Mouse (Mus musculus): Measurements from ENCODE around the gene Runx3. TPM values are rescaled to one million over a fixed set of nuclear protein-coding genes. Genes with fewer than 3 reads are reported as not detected.

The Runx3 gene
- polyA plus RNA-seq (2014; fragmentation: Nextera tagmentation; extraction: Ambion mirVana), result 0.19 and 0.20 TPM in 2 replicates

GRCm38 (mm10) chr4:135120342-135121100, at the start of gene Runx3:
Gene Runx3, plus strand, starts transcription at chr4:135120652.
- DNase-seq (ENCODE audit: low spot score), result no peak
- 82% methylated on average over 18 of the region's 18 CpGs for WGBS
- Histone ChIP-seq H3K4me2 (ENCODE audit: low read length) (no peak within 1 kb of the TSS), H3K9ac (ENCODE audit: low read length) (no peak within 1 kb of the TSS), H3K36me3 (ENCODE audit: control insufficient read depth, insufficient read depth, low read length) (no peaks in the 10 kb centered on the region), H3K27me3 (replicated peaks; ENCODE audit: control insufficient read depth, insufficient read depth, low read length) (no peaks in the 10 kb centered on the region), H3K4me3 (ENCODE audit: low read depth, low read length) (no peak within 1 kb of the TSS), H3K27ac (ENCODE audit: low read depth) (no peak within 1 kb of the TSS), H3K9me3 (ENCODE audit: control insufficient read depth, low read length) (no peaks in the 10 kb centered on the region), H3K4me1 (replicated peaks; ENCODE audit: control insufficient read depth, insufficient read depth, low read length) (no peaks in the 10 kb centered on the region)
- no peak for ATAC-seq (replicated peaks; ENCODE audit: low FRiP score, low TSS enrichment, low read depth)

- H3K4me3 ChIP-seq (ENCODE audit: low read depth, low read length), result no peak overlapping the region
- no peaks in the 10 kb centered on the region for H3K4me1 ChIP-seq (replicated peaks; ENCODE audit: control insufficient read depth, insufficient read depth, low read length)
- H3K27me3 ChIP-seq (replicated peaks; ENCODE audit: control insufficient read depth, insufficient read depth, low read length), result no peaks in the 10 kb centered on the region
- no peaks in the 10 kb centered on the region for H3K9me3 ChIP-seq (ENCODE audit: control insufficient read depth, low read length)
- no peak overlapping the region for H3K4me2 ChIP-seq (ENCODE audit: low read length)
- WGBS, result 86% methylated on average over 6 of the region's 6 CpGs
- no peak overlapping the region for H3K9ac ChIP-seq (ENCODE audit: low read length)
- no peak for ATAC-seq (replicated peaks; ENCODE audit: low FRiP score, low TSS enrichment, low read depth)
- H3K27ac ChIP-seq (ENCODE audit: low read depth), result no peak overlapping the region
- no peak for DNase-seq (ENCODE audit: low spot score)
- H3K36me3 ChIP-seq (ENCODE audit: control insufficient read depth, insufficient read depth, low read length), result no peaks in the 10 kb centered on the region
These were observed 47.8 kb upstream of the Runx3 start for GRCm38 (mm10) chr4:135072671-135073070.

DNA sequence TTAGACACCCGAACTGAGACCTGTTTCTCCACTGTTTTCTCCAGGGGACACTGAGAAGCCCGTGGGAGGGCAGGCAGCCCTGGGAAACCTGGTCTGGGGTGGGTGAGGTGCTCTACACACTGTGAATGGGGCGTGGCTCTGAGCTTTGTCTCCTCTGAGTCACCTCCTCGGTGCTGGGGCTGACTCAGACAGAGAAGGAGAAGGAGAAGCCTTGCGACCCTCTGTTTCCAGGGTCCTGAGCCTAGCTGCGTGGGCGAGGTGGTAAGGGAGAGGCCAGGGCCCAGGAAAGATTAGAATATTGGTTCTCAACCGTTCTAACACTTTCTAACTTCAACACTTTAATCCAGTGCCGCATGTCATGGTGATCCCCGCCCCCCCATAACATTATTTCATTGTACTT, 46.9 kb upstream of the Runx3 start:
- no peak overlapping the region for H3K4me2 ChIP-seq (ENCODE audit: low read length)
- no peaks in the 10 kb centered on the region for H3K36me3 ChIP-seq (ENCODE audit: control insufficient read depth, insufficient read depth, low read length)
- no peaks in the 10 kb centered on the region for H3K27me3 ChIP-seq (replicated peaks; ENCODE audit: control insufficient read depth, insufficient read depth, low read length)
- H3K4me1 ChIP-seq (replicated peaks; ENCODE audit: control insufficient read depth, insufficient read depth, low read length), result no peaks in the 10 kb centered on the region
- 61% methylated on average over 10 of the region's 10 CpGs for WGBS
- no peak overlapping the region for H3K9ac ChIP-seq (ENCODE audit: low read length)
- no peak for ATAC-seq (replicated peaks; ENCODE audit: low FRiP score, low TSS enrichment, low read depth)
- no peak overlapping the region for H3K4me3 ChIP-seq (ENCODE audit: low read depth, low read length)
- no peak overlapping the region for H3K27ac ChIP-seq (ENCODE audit: low read depth)
- no peaks in the 10 kb centered on the region for H3K9me3 ChIP-seq (ENCODE audit: control insufficient read depth, low read length)
- no peak for DNase-seq (ENCODE audit: low spot score)

DNA sequence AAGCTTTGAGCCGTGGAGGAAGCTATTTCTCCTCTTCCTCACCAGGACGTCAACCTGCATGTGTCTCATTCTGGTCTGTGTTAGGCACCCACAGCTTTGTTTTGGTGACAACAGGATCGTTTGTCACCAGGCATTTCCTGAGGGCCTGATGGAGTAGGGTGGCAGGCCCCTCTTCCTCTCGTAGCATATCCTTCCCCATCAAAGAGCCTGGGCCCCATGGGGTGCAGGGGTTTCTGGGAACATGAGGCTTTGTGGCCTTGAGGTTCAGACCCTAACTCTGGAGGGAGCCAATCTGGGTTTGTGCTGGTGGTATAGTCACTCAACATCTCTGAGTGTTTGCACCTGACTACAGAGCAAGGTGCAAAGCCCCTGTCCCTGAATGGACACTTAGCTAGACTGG, 45.8 kb upstream of the Runx3 start:
- no peak for DNase-seq (ENCODE audit: low spot score)
- no peak for ATAC-seq (replicated peaks; ENCODE audit: low FRiP score, low TSS enrichment, low read depth)

GRCm38 (mm10) chr4:135075360-135075759, 45.1 kb upstream of the Runx3 start:
- H3K9me3 ChIP-seq (ENCODE audit: control insufficient read depth, low read length), result no peaks in the 10 kb centered on the region
- H3K27ac ChIP-seq (ENCODE audit: low read depth), result no peak overlapping the region
- no peak overlapping the region for H3K4me3 ChIP-seq (ENCODE audit: low read depth, low read length)
- no peaks in the 10 kb centered on the region for H3K36me3 ChIP-seq (ENCODE audit: control insufficient read depth, insufficient read depth, low read length)
- DNase-seq (ENCODE audit: low spot score), result no peak
- H3K4me1 ChIP-seq (replicated peaks; ENCODE audit: control insufficient read depth, insufficient read depth, low read length), result no peaks in the 10 kb centered on the region
- no peak for ATAC-seq (replicated peaks; ENCODE audit: low FRiP score, low TSS enrichment, low read depth)
- H3K9ac ChIP-seq (ENCODE audit: low read length), result no peak overlapping the region
- no peak overlapping the region for H3K4me2 ChIP-seq (ENCODE audit: low read length)
- 86% methylated on average over 6 of the region's 6 CpGs for WGBS
- H3K27me3 ChIP-seq (replicated peaks; ENCODE audit: control insufficient read depth, insufficient read depth, low read length), result no peaks in the 10 kb centered on the region

More for the DNA sequence above, 45.8 kb upstream of the Runx3 start:
- no peak overlapping the region for H3K4me3 ChIP-seq (ENCODE audit: low read depth, low read length)
- no peaks in the 10 kb centered on the region for H3K36me3 ChIP-seq (ENCODE audit: control insufficient read depth, insufficient read depth, low read length)
- WGBS, result 59% methylated on average over 4 of the region's 4 CpGs
- H3K27ac ChIP-seq (ENCODE audit: low read depth), result no peak overlapping the region
- H3K9ac ChIP-seq (ENCODE audit: low read length), result no peak overlapping the region
- no peaks in the 10 kb centered on the region for H3K27me3 ChIP-seq (replicated peaks; ENCODE audit: control insufficient read depth, insufficient read depth, low read length)
- H3K4me1 ChIP-seq (replicated peaks; ENCODE audit: control insufficient read depth, insufficient read depth, low read length), result no peaks in the 10 kb centered on the region
- H3K9me3 ChIP-seq (ENCODE audit: control insufficient read depth, low read length), result no peaks in the 10 kb centered on the region
- H3K4me2 ChIP-seq (ENCODE audit: low read length), result no peak overlapping the region

DNA sequence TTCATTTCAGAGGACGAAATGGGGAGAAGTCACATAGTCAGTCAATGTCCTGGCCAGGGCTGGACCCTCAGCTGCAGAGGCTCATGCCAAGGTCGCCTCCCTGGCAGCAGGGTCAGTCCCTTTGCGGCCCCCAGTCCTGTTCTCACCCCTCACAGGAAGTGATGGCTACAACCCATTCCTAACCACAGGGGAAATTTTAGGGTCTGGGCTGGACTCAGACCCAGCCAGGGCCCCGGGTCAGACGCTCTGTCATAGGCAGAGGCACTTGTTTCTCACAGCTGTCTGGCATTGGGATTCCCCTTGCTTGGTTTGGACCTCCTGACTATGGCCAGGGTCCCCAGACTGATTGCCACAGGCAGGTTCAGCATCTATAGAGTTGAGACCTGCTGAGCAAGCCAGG, 43.8 kb upstream of the Runx3 start:
- Histone ChIP-seq H3K4me2 (ENCODE audit: low read length) (no peak overlapping the region), H3K4me1 (replicated peaks; ENCODE audit: control insufficient read depth, insufficient read depth, low read length) (no peaks in the 10 kb centered on the region), H3K36me3 (ENCODE audit: control insufficient read depth, insufficient read depth, low read length) (no peaks in the 10 kb centered on the region), H3K9ac (ENCODE audit: low read length) (no peak overlapping the region), H3K27ac (ENCODE audit: low read depth) (no peak overlapping the region), H3K4me3 (ENCODE audit: low read depth, low read length) (no peak overlapping the region), H3K27me3 (replicated peaks; ENCODE audit: control insufficient read depth, insufficient read depth, low read length) (no peaks in the 10 kb centered on the region), H3K9me3 (ENCODE audit: control insufficient read depth, low read length) (no peaks in the 10 kb centered on the region)
- ATAC-seq (replicated peaks; ENCODE audit: low FRiP score, low TSS enrichment, low read depth) (no peak), DNase-seq (ENCODE audit: low spot score) (no peak)
- 82% methylated on average over 5 of the region's 5 CpGs for WGBS

GRCm38 (mm10) chr4:135077196-135077595, 43.3 kb upstream of the Runx3 start:
- H3K4me1 ChIP-seq (replicated peaks; ENCODE audit: control insufficient read depth, insufficient read depth, low read length), result no peaks in the 10 kb centered on the region
- H3K4me3 ChIP-seq (ENCODE audit: low read depth, low read length), result no peak overlapping the region
- H3K27ac ChIP-seq (ENCODE audit: low read depth), result no peak overlapping the region
- ATAC-seq (replicated peaks; ENCODE audit: low FRiP score, low TSS enrichment, low read depth) (no peak), DNase-seq (ENCODE audit: low spot score) (no peak)
- no peaks in the 10 kb centered on the region for H3K36me3 ChIP-seq (ENCODE audit: control insufficient read depth, insufficient read depth, low read length)
- H3K9ac ChIP-seq (ENCODE audit: low read length), result no peak overlapping the region
- H3K27me3 ChIP-seq (replicated peaks; ENCODE audit: control insufficient read depth, insufficient read depth, low read length), result no peaks in the 10 kb centered on the region
- no peaks in the 10 kb centered on the region for H3K9me3 ChIP-seq (ENCODE audit: control insufficient read depth, low read length)
- WGBS, result 86% methylated on average over 9 of the region's 9 CpGs
- no peak overlapping the region for H3K4me2 ChIP-seq (ENCODE audit: low read length)

GRCm38 (mm10) chr4:135079859-135080640, 40.4 kb upstream of the Runx3 start:
- ATAC-seq (replicated peaks; ENCODE audit: low FRiP score, low TSS enrichment, low read depth) (no peak), DNase-seq (ENCODE audit: low spot score) (no peak)
- Histone ChIP-seq H3K36me3 (ENCODE audit: control insufficient read depth, insufficient read depth, low read length) (no peaks in the 10 kb centered on the region), H3K4me3 (ENCODE audit: low read depth, low read length) (no peak overlapping the region), H3K4me1 (replicated peaks; ENCODE audit: control insufficient read depth, insufficient read depth, low read length) (no peaks in the 10 kb centered on the region), H3K27ac (ENCODE audit: low read depth) (no peak overlapping the region), H3K4me2 (ENCODE audit: low read length) (no peak overlapping the region), H3K9ac (ENCODE audit: low read length) (no peak overlapping the region), H3K9me3 (ENCODE audit: control insufficient read depth, low read length) (no peaks in the 10 kb centered on the region), H3K27me3 (replicated peaks; ENCODE audit: control insufficient read depth, insufficient read depth, low read length) (no peaks in the 10 kb centered on the region)
- 68% methylated on average over 23 of the region's 23 CpGs for WGBS

GRCm38 (mm10) chr4:135080641-135080920, 39.9 kb upstream of the Runx3 start:
- no peak for ATAC-seq (replicated peaks; ENCODE audit: low FRiP score, low TSS enrichment, low read depth)
- Histone ChIP-seq H3K9ac (ENCODE audit: low read length) (no peak overlapping the region), H3K4me2 (ENCODE audit: low read length) (no peak overlapping the region), H3K9me3 (ENCODE audit: control insufficient read depth, low read length) (no peaks in the 10 kb centered on the region), H3K4me1 (replicated peaks; ENCODE audit: control insufficient read depth, insufficient read depth, low read length) (no peaks in the 10 kb centered on the region), H3K27me3 (replicated peaks; ENCODE audit: control insufficient read depth, insufficient read depth, low read length) (no peaks in the 10 kb centered on the region), H3K4me3 (ENCODE audit: low read depth, low read length) (no peak overlapping the region), H3K27ac (ENCODE audit: low read depth) (no peak overlapping the region), H3K36me3 (ENCODE audit: control insufficient read depth, insufficient read depth, low read length) (no peaks in the 10 kb centered on the region)
- 63% methylated on average over 7 of the region's 7 CpGs for WGBS
- no peak for DNase-seq (ENCODE audit: low spot score)

Data from intestine, embryonic 14.5 days (tissue).